Mouse (Mus musculus) heart, adult 10 weeks (tissue): Measurements from ENCODE around the gene Tyro3. TPM values are rescaled to one million over a fixed set of nuclear protein-coding genes. Genes with fewer than 3 reads are reported as not detected.

ENCODE experiments used
- polyA plus RNA-seq: library from polyadenylated mRNA; stranded (reverse); fragments of 350-450 nt; fragmentation: Illumina TruSeq; extraction: RNeasy Lipid Tissue Mini Kit (QIAGEN cat#74804); gene quantifications from one replicate; pipeline ENCODE4 v1.2.3, GENCODE M21; 2014; ENCODE audit warnings: low read depth, low replicate concordance

Gene Tyro3
- 1.9 TPM for polyA plus RNA-seq

DNA sequence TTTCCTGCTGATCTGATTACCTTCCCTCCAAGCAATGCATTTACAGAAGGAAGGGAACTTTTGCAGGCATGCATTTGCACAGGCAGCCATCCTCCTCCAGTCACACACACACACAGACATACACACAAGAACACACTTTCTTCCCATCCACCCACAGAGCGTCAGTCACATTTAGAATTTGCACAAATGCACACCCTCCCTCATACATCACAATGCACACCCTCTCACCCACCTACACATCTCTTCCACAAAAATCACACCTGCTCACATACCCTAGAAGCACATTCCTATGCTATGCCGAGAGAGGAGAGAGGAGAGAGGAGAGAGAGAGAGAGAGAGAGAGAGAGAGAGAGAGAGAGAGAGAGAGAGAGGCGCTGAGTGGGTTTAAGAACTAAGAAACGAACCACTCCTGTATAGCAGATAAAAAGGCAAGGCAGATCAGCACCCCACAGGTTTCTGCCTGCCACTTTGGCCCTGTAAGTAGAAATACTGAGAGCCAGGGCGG is at the start of gene Tyro3:
TSS of gene Tyro3 (plus strand) at position 455 of the 505 bp plus-strand sequence.

DNA sequence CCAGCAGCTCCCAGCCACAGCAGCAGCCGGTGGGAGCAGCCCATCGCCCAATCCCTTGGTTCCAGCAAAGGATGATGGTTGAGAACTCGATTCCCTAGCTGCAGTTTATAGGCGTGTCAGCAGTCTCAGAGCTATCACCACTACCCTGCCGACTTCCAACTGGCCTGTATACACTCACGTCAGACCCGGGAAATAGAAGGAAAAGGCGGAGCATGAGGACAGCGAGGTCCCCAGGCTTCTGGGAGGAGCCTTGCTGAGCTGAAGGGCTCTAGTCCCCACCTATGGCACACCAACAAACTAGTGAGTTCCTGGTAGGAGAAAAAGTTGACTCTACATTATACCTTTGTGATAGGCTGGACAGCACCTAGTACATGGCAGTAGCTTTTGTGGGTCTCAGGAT is 37.3 kb upstream of the Tyro3 start, which contains the start of gene Ltk:
TSS of gene Ltk (minus strand) at position 181 of the 400 bp plus-strand sequence.

DNA sequence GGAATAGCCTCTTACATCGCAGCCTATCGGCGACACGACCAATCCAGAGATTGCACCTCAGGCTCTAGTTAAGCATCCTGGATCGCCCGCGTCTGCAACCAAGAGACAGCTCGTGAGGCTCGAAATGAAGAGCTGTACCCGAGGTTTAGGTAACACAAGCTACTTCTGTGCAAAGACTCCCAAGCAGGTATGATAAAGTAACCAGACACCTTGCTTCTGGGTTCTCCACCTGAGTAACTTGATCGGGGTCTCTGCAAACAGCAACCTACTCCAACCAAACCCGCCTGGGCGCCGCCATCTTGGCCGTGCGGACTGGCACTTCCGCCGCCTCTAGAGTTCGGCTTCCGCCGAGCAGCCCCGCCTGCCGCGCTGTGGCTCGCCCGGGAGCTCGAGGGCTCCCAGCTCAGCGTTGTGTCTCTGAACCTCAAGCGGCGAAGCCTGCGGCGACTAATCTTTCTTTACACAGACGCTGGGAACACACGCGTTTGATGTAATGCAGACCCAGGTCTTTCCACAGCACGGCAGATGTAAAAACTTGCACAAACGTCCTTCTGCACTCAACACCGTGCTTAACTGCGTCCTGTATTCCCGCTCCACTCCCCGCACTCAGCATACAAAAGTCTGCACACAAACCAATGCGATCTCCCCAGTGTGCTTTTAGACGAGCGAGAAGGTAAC is 10.2 kb upstream of the Tyro3 start, which contains the start of gene Rpap1:
TSS of gene Rpap1 (minus strand) at position 332 of the 678 bp plus-strand sequence.

Other genes with a start within 250 kb of the Tyro3 start
- gene Nusap1, start 179.4 kb upstream of the Tyro3 start, polyA plus RNA-seq: 0.50 TPM
- 0.45 TPM for gene Oip5, start 179.3 kb upstream of the Tyro3 start, polyA plus RNA-seq
- gene Ndufaf1, start 134.9 kb upstream of the Tyro3 start, polyA plus RNA-seq: 79.5 TPM
- 19.4 TPM for gene Rtf1, start 122.7 kb upstream of the Tyro3 start, polyA plus RNA-seq
- 0.31 TPM for gene Itpka, start 55.4 kb upstream of the Tyro3 start, polyA plus RNA-seq
- not detected for gene Ltk, start 37.3 kb upstream of the Tyro3 start, polyA plus RNA-seq
- 10.8 TPM for gene Rpap1, start 10.2 kb upstream of the Tyro3 start, polyA plus RNA-seq
- gene Mga, start 99.5 kb downstream of the Tyro3 start, polyA plus RNA-seq: 14.5 TPM
- gene Mapkbp1, start 175.0 kb downstream of the Tyro3 start, polyA plus RNA-seq: 8.1 TPM
- gene Jmjd7, start 229.8 kb downstream of the Tyro3 start, polyA plus RNA-seq: 6.3 TPM
- gene Gm28042, start 229.8 kb downstream of the Tyro3 start, polyA plus RNA-seq: 3.2 TPM
- 2.2 TPM for gene Pla2g4b, start 235.7 kb downstream of the Tyro3 start, polyA plus RNA-seq